Mouse (Mus musculus) hindbrain, embryonic 16.5 days (tissue): ENCODE data around the gene Gm4792. TPM values are rescaled to one million over a fixed set of nuclear protein-coding genes. Genes with fewer than 3 reads are reported as not detected.

ENCODE experiments used
- ATAC-seq: fragments of 200-750 bp; cut with Nextera tagmentation; 2 replicates; pipeline ENCODE4 v1.8.0; 2017; ENCODE audit warnings: moderate TSS enrichment, moderate library complexity
- H3K27ac ChIP-seq: fragments of 300-500 bp; sonication (generic); 2 replicates; pipeline ENCODE4 v1.5.1; 2014; ENCODE audit warnings: low read depth, mild to moderate bottlenecking, control low read depth, low read length, moderate library complexity
- H3K27me3 ChIP-seq: fragments of 300-500 bp; sonication (generic); replicated peaks from 2 replicates; pipeline ENCODE4 v1.6.1; 2014; ENCODE audit warnings: low read length; ENCODE audit not compliant: control insufficient read depth, insufficient read depth
- H3K36me3 ChIP-seq: fragments of 300-500 bp; sonication (generic); 2 replicates; pipeline ENCODE4 v1.6.1; 2014; ENCODE audit warnings: mild to moderate bottlenecking, low read length, moderate library complexity, mixed read lengths; ENCODE audit not compliant: control insufficient read depth, insufficient read depth
- H3K4me1 ChIP-seq: fragments of 300-500 bp; sonication (generic); 2 replicates; pipeline ENCODE4 v1.6.1; 2014; ENCODE audit warnings: low read depth, low read length; ENCODE audit not compliant: control insufficient read depth, insufficient read depth
- H3K4me2 ChIP-seq: fragments of 300-500 bp; sonication (generic); 2 replicates; pipeline ENCODE4 v1.6.1; 2014; ENCODE audit warnings: mild to moderate bottlenecking, low read length, control low read depth, moderate library complexity
- H3K4me3 ChIP-seq: fragments of 300-500 bp; sonication (generic); 2 replicates; pipeline ENCODE4 v1.5.1; 2014; ENCODE audit warnings: mild to moderate bottlenecking, low read length, control low read depth, moderate library complexity
- H3K9ac ChIP-seq: fragments of 300-500 bp; sonication (generic); 2 replicates; pipeline ENCODE4 v1.6.1; 2014; ENCODE audit warnings: low read depth, mild to moderate bottlenecking, control low read depth, low read length, moderate library complexity
- H3K9me3 ChIP-seq: fragments of 300-500 bp; sonication (generic); 2 replicates; pipeline ENCODE4 v1.6.1; 2014; ENCODE audit warnings: mild to moderate bottlenecking, low read length, moderate library complexity; ENCODE audit not compliant: control insufficient read depth
- WGBS: fragments of 180-500 bp; shearing (Covaris S2); extraction: QIAGEN DNeasy Blood & Tissue Kit; methylation state at CpG from one replicate; pipeline ENCODE4 v1.1.7; 2014; 5-methylcytosine and 5-hydroxymethylcytosine counted together
- polyA plus RNA-seq: library from polyadenylated mRNA; unstranded; fragments of >200 nt; fragmentation: Nextera tagmentation; extraction: Ambion mirVana; gene quantifications from 2 replicates; pipeline ENCODE4 v1.2.1, GENCODE M21; 2015

Gene Gm4792
- 0.42 and 0.49 TPM in 2 replicates for polyA plus RNA-seq

GRCm38 (mm10) chr10:94298471-94298870 lies at the start of gene Gm4792:
Gene Gm4792, minus strand, starts transcription at chr10:94298703.
- Histone ChIP-seq H3K4me2 (no peak within 1 kb of the TSS), H3K4me1 (peaks cover 16% of the 10 kb centered on the region), H3K36me3 (no peaks in the 10 kb centered on the region), H3K27ac (no peak within 1 kb of the TSS), H3K9ac (no peak within 1 kb of the TSS), H3K27me3 (no peaks in the 10 kb centered on the region), H3K4me3 (no peak within 1 kb of the TSS), H3K9me3 (no peaks in the 10 kb centered on the region)
- no peak for ATAC-seq
- WGBS: 79% methylated on average over 3 of the region's 3 CpGs

- no peak overlapping the region for H3K4me2 ChIP-seq
- H3K4me1 ChIP-seq: no peaks in the 10 kb centered on the region; the same call in 1 of the 2 replicates
- no peaks in the 10 kb centered on the region for H3K27me3 ChIP-seq
- H3K9me3 ChIP-seq: no peaks in the 10 kb centered on the region
- ATAC-seq: 0 out of 2 replicates have a peak, but pooled peaks have one; percentile 6
- H3K9ac ChIP-seq: no peak overlapping the region
- 96% methylated on average over 10 of the region's 10 CpGs for WGBS
- H3K4me3 ChIP-seq: no peak overlapping the region
- no peak overlapping the region for H3K27ac ChIP-seq
- no peaks in the 10 kb centered on the region for H3K36me3 ChIP-seq
Observed at GRCm38 (mm10) chr10:94347959-94348358, 49.5 kb upstream of the Gm4792 start.

GRCm38 (mm10) chr10:94347296-94347695 lies 48.8 kb upstream of the Gm4792 start:
- no peaks in the 10 kb centered on the region for H3K9me3 ChIP-seq
- no peaks in the 10 kb centered on the region for H3K36me3 ChIP-seq
- H3K4me3 ChIP-seq: no peak overlapping the region
- ATAC-seq: no peak
- 74% methylated on average over 10 of the region's 10 CpGs for WGBS
- H3K4me1 ChIP-seq: no peaks in the 10 kb centered on the region; the same call in 1 of the 2 replicates
- no peak overlapping the region for H3K9ac ChIP-seq
- no peak overlapping the region for H3K27ac ChIP-seq
- no peaks in the 10 kb centered on the region for H3K27me3 ChIP-seq
- H3K4me2 ChIP-seq: no peak overlapping the region

- ATAC-seq: no peak
- no peaks in the 10 kb centered on the region for H3K36me3 ChIP-seq
- 96% methylated on average over 7 of the region's 7 CpGs for WGBS
- no peak overlapping the region for H3K4me2 ChIP-seq
- no peaks in the 10 kb centered on the region for H3K27me3 ChIP-seq
- no peaks in the 10 kb centered on the region for H3K9me3 ChIP-seq
- no peak overlapping the region for H3K9ac ChIP-seq
- H3K4me3 ChIP-seq: no peak overlapping the region
- H3K27ac ChIP-seq: no peak overlapping the region
- H3K4me1 ChIP-seq: no peaks in the 10 kb centered on the region; the same call in 1 of the 2 replicates
Observed at GRCm38 (mm10) chr10:94346596-94346995, 48.1 kb upstream of the Gm4792 start.

GRCm38 (mm10) chr10:94345509-94346252 lies 47.2 kb upstream of the Gm4792 start:
- Histone ChIP-seq H3K36me3 (no peaks in the 10 kb centered on the region), H3K4me2 (no peak overlapping the region), H3K27ac (no peak overlapping the region), H3K4me1 (no peaks in the 10 kb centered on the region; the same call in 1 of the 2 replicates), H3K27me3 (no peaks in the 10 kb centered on the region), H3K4me3 (no peak overlapping the region), H3K9ac (no peak overlapping the region), H3K9me3 (no peaks in the 10 kb centered on the region)
- no peak for ATAC-seq
- WGBS: 91% methylated on average over 7 of the region's 7 CpGs

GRCm38 (mm10) chr10:94344631-94345417 lies 46.3 kb upstream of the Gm4792 start:
- ATAC-seq: no peak
- no peaks in the 10 kb centered on the region for H3K4me1 ChIP-seq
- H3K9ac ChIP-seq: no peak overlapping the region
- no peaks in the 10 kb centered on the region for H3K36me3 ChIP-seq
- no peaks in the 10 kb centered on the region for H3K27me3 ChIP-seq
- no peak overlapping the region for H3K27ac ChIP-seq
- no peak overlapping the region for H3K4me2 ChIP-seq
- H3K4me3 ChIP-seq: no peak overlapping the region
- no peaks in the 10 kb centered on the region for H3K9me3 ChIP-seq
- 66% methylated on average over 20 of the region's 22 CpGs for WGBS

GRCm38 (mm10) chr10:94343581-94343980 lies 45.1 kb upstream of the Gm4792 start:
- no peak for ATAC-seq
- WGBS: 83% methylated on average over 7 of the region's 7 CpGs
- Histone ChIP-seq H3K4me1 (no peaks in the 10 kb centered on the region), H3K4me3 (no peak overlapping the region), H3K4me2 (no peak overlapping the region), H3K27ac (no peak overlapping the region), H3K9me3 (no peaks in the 10 kb centered on the region), H3K9ac (no peak overlapping the region), H3K27me3 (no peaks in the 10 kb centered on the region), H3K36me3 (no peaks in the 10 kb centered on the region)

- no peak overlapping the region for H3K4me3 ChIP-seq
- no peaks in the 10 kb centered on the region for H3K9me3 ChIP-seq
- no peak for ATAC-seq
- WGBS: 63% methylated on average over 7 of the region's 7 CpGs
- no peak overlapping the region for H3K4me2 ChIP-seq
- no peaks in the 10 kb centered on the region for H3K36me3 ChIP-seq
- H3K4me1 ChIP-seq: no peaks in the 10 kb centered on the region
- H3K9ac ChIP-seq: no peak overlapping the region
- H3K27ac ChIP-seq: no peak overlapping the region
- H3K27me3 ChIP-seq: no peaks in the 10 kb centered on the region
Observed at GRCm38 (mm10) chr10:94342256-94342655, 43.8 kb upstream of the Gm4792 start.

- WGBS: 63% methylated on average over 17 of the region's 17 CpGs
- no peak overlapping the region for H3K9ac ChIP-seq
Observed at GRCm38 (mm10) chr10:94341501-94341900, 43.0 kb upstream of the Gm4792 start.

More at GRCm38 (mm10) chr10:94341501-94341900, 43.0 kb upstream of the Gm4792 start:
- no peak for ATAC-seq
- Histone ChIP-seq H3K36me3 (no peaks in the 10 kb centered on the region), H3K9me3 (no peaks in the 10 kb centered on the region), H3K4me1 (no peaks in the 10 kb centered on the region), H3K27ac (no peak overlapping the region), H3K4me3 (no peak overlapping the region), H3K4me2 (peak overlapping the region; percentile 35), H3K27me3 (no peaks in the 10 kb centered on the region)
